Mouse (Mus musculus): ENCODE measurements around the gene Nop16. TPM values are rescaled to one million over a fixed set of nuclear protein-coding genes. Genes with fewer than 3 reads are reported as not detected.
"Not testable (repeated sequence)": the region's sequence is repeated elsewhere in the genome, so short reads cannot be mapped to it uniquely, and the experiment has no call there.

Nop16 gene
- polyA plus RNA-seq (2012; rRNA removed), result 4.8 and 9.1 TPM in 2 replicates

DNA sequence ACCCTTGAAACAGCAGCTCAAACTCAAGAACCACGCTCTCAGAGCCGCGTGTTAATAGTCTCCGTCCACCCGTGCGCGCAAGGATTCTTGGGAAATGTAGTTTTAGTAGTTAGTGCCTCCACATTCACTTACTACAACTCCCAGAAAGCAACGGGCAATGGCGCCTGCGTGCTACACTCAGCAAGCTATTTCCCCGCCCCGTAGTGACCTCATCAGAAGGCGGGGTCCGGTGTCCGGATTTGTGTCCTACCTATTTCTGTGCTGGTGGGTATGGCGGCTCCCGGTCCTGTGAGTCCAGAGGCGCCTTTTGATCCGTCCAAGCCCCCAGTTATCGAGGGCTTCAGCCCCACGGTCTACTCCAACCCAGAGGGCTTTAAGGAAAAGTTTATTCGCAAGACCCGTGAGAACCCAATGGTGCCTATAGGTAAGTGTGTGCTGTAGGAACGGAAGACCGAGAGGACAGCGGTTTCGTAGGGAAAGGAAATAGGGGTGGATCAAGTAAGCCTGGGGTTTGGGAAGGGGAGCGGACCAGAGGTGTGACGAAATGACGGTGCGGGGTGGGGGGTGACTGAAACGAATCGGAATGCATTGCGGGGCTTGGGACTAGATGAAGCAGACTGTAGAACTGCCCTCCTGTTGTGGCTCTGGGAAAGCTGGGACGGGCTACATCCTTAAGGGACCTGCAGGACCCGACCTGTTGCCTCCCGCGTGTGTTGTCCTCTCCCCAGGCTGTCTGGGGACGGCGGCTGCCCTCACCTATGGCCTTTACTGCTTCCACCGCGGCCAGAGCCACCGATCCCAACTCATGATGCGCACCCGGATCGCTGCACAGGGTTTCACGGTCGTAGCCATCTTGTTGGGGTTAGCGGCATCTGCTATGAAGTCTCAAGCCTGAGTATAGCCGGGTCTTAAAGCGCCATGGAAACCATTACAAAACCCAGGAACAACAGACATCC lies at the start of gene Nop16, which contains the start of gene Higd2a:
TSS of gene Nop16 (minus strand) at position 95 of the 956 bp plus-strand sequence.
TSS of gene Higd2a (plus strand) at position 212 of the 956 bp plus-strand sequence.
- under 1% methylated on average over 51 of the region's 51 CpGs for WGBS

DNA sequence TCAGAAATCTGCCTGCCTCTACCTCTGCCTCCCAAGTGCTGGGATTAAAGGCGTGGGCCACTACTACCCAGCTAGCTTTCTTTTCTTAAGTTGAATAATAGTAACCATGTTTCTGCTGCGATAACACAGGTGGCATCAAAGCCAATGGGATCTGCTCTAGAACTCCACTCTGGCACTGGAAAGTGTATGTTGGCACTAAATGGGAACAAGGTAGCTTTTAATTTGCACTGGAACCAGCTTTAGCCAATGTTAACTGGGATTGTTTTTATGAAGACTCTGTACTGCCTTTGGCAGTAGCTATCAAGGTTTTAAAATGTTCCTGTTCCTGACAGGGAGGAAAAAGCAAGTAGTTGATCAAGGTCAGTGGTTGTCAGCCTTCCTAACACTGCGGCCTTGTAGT lies 45.1 kb upstream of the Nop16 start:
- TF ChIP-seq CTCF (IDR thresholded peaks at IDR 0.05; ENCODE audit: insufficient read depth, low read length) (no peak), POLR2A (IDR thresholded peaks at IDR 0.05; ENCODE audit: borderline replicate concordance, extremely low read depth, low read depth, low read length) (no peak)
- 92% methylated on average over 3 of the region's 3 CpGs for WGBS
- Histone ChIP-seq H3K4me3 (replicated peaks; ENCODE audit: extremely low read depth, low read depth, low read length) (no peak overlapping the region), H3K4me1 (ENCODE audit: control insufficient read depth, insufficient read depth, low read length) (peaks cover 3% of the 10 kb centered on the region)
- no peak for DNase-seq

More for the DNA sequence above, at the start of gene Nop16, which contains the start of gene Higd2a:
- peak; percentile 96 for DNase-seq
- TF ChIP-seq CTCF (IDR thresholded peaks at IDR 0.05; ENCODE audit: insufficient read depth, low read length) (no peak), POLR2A (IDR thresholded peaks at IDR 0.05; ENCODE audit: borderline replicate concordance, extremely low read depth, low read depth, low read length) (peak; percentile 42; the same call in 1 of the 2 replicates)
- H3K4me3 ChIP-seq (replicated peaks; ENCODE audit: extremely low read depth, low read depth, low read length), result peak within 1 kb of the TSS; percentile 89
- no peaks in the 10 kb centered on the region; the same call in 1 of the 2 replicates for H3K4me1 ChIP-seq (ENCODE audit: control insufficient read depth, insufficient read depth, low read length)

DNA sequence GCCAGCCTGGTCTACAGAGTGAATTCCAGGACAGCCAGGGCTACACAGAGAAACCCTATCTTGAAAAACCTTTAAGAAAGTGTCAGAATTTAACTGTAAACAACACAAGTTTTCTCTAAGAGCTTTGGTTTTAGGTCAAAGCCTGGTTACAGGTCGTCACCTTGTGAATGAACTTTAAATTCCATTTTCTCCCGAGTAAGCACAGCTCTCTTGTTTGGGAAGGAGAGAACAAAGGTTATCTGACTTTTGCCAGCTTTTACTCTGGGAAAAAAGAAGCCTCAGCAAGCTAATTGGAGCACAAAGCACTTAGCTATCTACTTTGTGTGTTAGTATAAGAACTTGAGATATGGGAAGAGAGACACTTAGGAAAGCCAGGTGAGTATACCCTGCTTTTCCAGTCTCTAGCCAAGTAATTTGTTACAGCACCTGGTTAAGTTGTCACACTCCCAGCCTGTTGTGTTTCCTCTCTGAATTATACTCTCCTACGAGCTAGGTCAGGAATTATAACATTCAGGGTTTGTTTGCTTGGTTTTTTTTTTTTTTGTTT lies 42.9 kb upstream of the Nop16 start:
- DNase-seq, result no peak
- 45% methylated on average over 3 of the region's 3 CpGs for WGBS
- Histone ChIP-seq H3K4me3 (replicated peaks; ENCODE audit: extremely low read depth, low read depth, low read length) (no peak overlapping the region), H3K4me1 (ENCODE audit: control insufficient read depth, insufficient read depth, low read length) (peaks cover 10% of the 10 kb centered on the region)
- TF ChIP-seq CTCF (IDR thresholded peaks at IDR 0.05; ENCODE audit: insufficient read depth, low read length) (no peak), POLR2A (IDR thresholded peaks at IDR 0.05; ENCODE audit: borderline replicate concordance, extremely low read depth, low read depth, low read length) (no peak)

DNA sequence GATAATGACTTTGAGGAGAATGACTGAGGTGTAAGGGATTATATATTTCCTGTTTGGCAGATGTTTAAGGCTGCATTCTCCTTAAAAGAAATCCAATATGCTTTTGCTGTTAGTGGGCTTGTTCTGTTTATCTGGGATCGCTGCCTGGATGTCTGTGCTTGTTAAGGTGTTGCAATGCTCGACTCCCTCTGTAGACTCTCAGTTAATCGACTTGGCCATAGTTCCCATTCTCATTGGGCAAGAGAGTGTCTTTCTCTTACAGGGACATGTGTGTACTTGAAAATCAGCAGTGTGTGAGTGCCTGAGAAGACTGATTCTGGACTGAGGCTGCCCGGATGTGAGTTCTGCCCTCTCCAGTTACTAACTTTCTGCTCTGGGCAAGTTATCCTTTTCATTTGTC lies 39.2 kb upstream of the Nop16 start:
- TF ChIP-seq CTCF (IDR thresholded peaks at IDR 0.05; ENCODE audit: insufficient read depth, low read length) (no peak), POLR2A (IDR thresholded peaks at IDR 0.05; ENCODE audit: borderline replicate concordance, extremely low read depth, low read depth, low read length) (no peak)
- Histone ChIP-seq H3K4me1 (ENCODE audit: control insufficient read depth, insufficient read depth, low read length) (peaks cover 10% of the 10 kb centered on the region), H3K4me3 (replicated peaks; ENCODE audit: extremely low read depth, low read depth, low read length) (no peak overlapping the region)
- peak; percentile 27 for DNase-seq
- WGBS, result 45% methylated on average over 4 of the region's 4 CpGs

DNA sequence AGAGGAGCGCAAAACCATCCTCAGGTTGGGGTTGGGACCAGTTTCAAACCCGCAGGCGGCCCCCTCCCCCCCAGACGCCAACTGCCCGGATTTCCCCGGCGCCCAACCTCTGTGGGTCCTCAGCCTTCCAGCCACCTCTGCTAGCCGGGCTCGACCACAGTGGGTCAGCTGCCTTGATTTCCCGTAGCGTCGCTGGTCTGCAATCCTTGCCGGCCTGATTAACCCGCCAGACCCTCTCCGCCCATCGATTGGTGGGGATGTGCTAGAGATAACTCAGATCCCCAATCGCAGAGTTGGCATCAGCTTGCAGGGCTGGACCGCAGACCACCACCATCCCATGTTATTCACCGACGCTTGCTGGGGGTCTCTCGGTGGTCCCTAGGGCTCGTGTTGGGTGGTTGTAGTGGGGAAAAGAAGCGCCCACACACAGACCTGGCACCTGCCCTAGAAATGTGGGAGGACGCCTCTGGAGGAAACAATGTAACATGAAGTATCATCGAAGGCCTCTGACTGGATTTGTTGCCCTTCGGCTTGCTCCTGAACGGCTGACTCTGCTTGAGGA lies 32.2 kb upstream of the Nop16 start:
- WGBS, result 1% methylated on average over 27 of the region's 27 CpGs

DNA sequence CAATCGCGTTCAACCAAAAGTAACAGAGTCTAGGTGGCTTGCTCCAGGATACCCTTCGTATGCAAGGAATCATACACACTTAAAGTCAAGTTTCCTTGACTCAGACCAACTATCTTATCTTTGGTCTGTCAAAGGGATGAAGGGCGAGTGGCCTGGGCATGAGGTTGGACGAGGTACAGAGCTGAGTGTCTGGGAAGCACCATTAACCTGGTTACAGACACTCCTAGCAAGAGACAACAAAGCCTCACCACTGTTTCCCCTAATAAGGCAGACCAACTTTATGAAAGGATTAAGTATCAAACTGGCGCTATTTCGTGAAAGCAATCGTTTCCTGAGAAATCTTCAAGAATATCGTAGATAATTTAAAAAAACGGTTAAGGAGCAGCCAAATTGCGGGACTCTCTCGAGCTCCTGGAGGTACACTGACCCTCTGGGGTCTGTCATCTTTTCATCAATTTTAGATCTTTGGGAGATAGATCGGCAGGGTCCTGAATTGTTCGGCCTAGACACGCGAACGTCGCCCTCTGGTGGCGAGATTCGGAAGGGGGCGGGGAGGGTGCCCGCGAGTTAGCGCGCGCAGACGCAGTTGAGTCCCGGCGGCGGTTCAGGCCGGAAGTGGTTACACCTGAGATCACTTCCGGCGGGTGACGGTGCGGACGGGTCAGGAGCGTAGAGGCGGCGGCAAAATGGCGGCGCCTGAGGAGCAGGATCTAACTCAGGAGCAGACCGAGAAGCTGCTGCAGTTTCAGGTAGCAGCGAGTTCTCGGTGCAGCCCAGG lies 31.5 kb upstream of the Nop16 start, which contains the start of gene Faf2:
TSS of gene Faf2 (plus strand) at position 630 of the 778 bp plus-strand sequence.
- Histone ChIP-seq H3K4me1 (ENCODE audit: control insufficient read depth, insufficient read depth, low read length) (peaks cover 5% of the 10 kb centered on the region), H3K4me3 (replicated peaks; ENCODE audit: extremely low read depth, low read depth, low read length) (peak within 1 kb of the TSS; percentile 98)
- TF ChIP-seq CTCF (IDR thresholded peaks at IDR 0.05; ENCODE audit: insufficient read depth, low read length), result peak; percentile 67
- TF ChIP-seq POLR2A (IDR thresholded peaks at IDR 0.05; ENCODE audit: borderline replicate concordance, extremely low read depth, low read depth, low read length), result peak; percentile 87; the same call in 1 of the 2 replicates
- WGBS, result 10% methylated on average over 44 of the region's 44 CpGs
- DNase-seq, result peak; percentile 98

More for the DNA sequence above, 32.2 kb upstream of the Nop16 start:
- DNase-seq, result no peak
- Histone ChIP-seq H3K4me1 (ENCODE audit: control insufficient read depth, insufficient read depth, low read length) (peaks cover 5% of the 10 kb centered on the region), H3K4me3 (replicated peaks; ENCODE audit: extremely low read depth, low read depth, low read length) (peak overlapping the region; percentile 98)
- TF ChIP-seq CTCF (IDR thresholded peaks at IDR 0.05; ENCODE audit: insufficient read depth, low read length), result no peak
- no peak for TF ChIP-seq POLR2A (IDR thresholded peaks at IDR 0.05; ENCODE audit: borderline replicate concordance, extremely low read depth, low read depth, low read length)

DNA sequence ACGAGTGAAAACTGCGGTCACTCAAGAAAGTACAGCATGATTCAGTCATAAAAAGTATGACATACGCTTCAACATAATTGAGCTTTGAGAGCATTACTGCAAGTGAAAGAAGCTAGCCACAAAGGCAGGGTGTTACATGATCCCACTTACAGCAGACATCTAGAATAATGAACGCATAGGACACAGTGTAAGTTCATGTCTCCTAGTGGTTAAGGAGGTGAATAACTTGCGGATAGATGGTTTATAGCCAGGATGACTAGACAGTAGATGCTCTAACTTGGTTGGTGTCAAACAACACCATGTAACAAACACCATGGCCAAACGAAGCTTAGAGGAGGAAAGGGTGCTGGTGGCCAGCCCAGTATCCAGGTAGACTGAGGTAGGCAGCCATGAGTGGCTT lies 27.1 kb upstream of the Nop16 start:
- TF ChIP-seq CTCF (IDR thresholded peaks at IDR 0.05; ENCODE audit: insufficient read depth, low read length), result no peak
- no peak for TF ChIP-seq POLR2A (IDR thresholded peaks at IDR 0.05; ENCODE audit: borderline replicate concordance, extremely low read depth, low read depth, low read length)
- WGBS, result 63% methylated on average over 6 of the region's 6 CpGs
- no peak for DNase-seq
- no peak overlapping the region for H3K4me3 ChIP-seq (replicated peaks; ENCODE audit: extremely low read depth, low read depth, low read length)
- no peaks in the 10 kb centered on the region for H3K4me1 ChIP-seq (ENCODE audit: control insufficient read depth, insufficient read depth, low read length)

DNA sequence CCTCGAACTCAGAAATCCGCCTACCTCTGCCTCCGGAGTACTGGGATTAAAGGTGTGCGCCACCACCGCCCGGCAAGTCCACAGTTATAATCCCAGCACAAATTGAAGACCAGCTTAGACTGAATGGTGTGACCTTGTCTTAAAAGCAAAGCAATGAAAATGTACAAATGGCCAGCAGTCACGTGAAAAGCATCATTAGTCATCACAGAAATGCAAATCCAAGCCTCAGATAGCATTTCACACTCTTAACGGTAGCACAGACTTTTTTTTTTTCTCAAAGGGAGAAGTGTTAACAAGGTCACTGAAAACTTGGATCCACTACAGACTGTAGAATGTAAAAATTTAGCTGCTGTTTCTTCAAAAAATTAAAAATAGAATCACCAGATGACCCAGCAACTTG lies 26.4 kb upstream of the Nop16 start:
- no peak for TF ChIP-seq POLR2A (IDR thresholded peaks at IDR 0.05; ENCODE audit: borderline replicate concordance, extremely low read depth, low read depth, low read length)
- no peak for TF ChIP-seq CTCF (IDR thresholded peaks at IDR 0.05; ENCODE audit: insufficient read depth, low read length)
- H3K4me3 ChIP-seq (replicated peaks; ENCODE audit: extremely low read depth, low read depth, low read length), result no peak overlapping the region
- DNase-seq, result no peak
- 81% methylated on average over 8 of the region's 8 CpGs for WGBS
- no peaks in the 10 kb centered on the region for H3K4me1 ChIP-seq (ENCODE audit: control insufficient read depth, insufficient read depth, low read length)

DNA sequence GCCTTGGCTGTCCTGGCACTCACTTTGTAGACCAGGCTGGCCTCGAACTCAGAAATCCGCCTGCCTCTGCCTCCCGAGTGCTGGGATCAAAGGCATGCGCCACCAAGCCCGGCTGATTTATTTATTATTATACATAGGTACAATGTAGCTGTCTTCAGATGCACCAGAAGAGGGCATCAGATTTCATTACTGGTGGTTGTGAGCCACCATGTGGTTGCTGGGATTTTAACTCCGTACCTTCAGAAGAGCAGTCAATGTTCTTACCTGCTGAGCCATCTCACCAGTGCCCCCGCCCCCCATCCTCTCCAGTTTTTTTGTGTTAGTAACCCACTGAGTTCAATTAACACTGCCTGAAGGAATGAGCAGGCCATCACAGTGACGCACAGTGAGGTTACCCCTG lies 23.3 kb upstream of the Nop16 start:
- DNase-seq; H3K4me1 ChIP-seq (ENCODE audit: control insufficient read depth, insufficient read depth, low read length); H3K4me3 ChIP-seq (replicated peaks; ENCODE audit: extremely low read depth, low read depth, low read length): not testable (repeated sequence)
- WGBS, result 75% methylated on average over 8 of the region's 8 CpGs
